Mouse (Mus musculus) cerebellum, adult 9-11 months (tissue): ENCODE results near the gene Atg2a.
A peak's percentile ranks its signal among the peaks of the same experiment; 100 is the strongest.

ENCODE experiments used
- DNase-seq: peaks from one replicate; pipeline ENCODE4 v3.0.0; 2022

Gene Atg2a

GRCm38 (mm10) chr19:6241274-6242107 lies at the start of gene Atg2a:
Gene Atg2a, plus strand, starts transcription at chr19:6241668.
- DNase-seq, result peak; percentile 100

- no peak for DNase-seq
Observed at GRCm38 (mm10) chr19:6204265-6204664, 37.2 kb upstream of the Atg2a start.

GRCm38 (mm10) chr19:6206716-6207115 lies 34.8 kb upstream of the Atg2a start:
- DNase-seq, result no peak

GRCm38 (mm10) chr19:6216046-6216705 lies 25.3 kb upstream of the Atg2a start:
- DNase-seq, result no peak

- no peak for DNase-seq
Observed at GRCm38 (mm10) chr19:6218606-6219005, 22.9 kb upstream of the Atg2a start.

- peak; percentile 7 for DNase-seq
Observed at GRCm38 (mm10) chr19:6226135-6226534, 15.3 kb upstream of the Atg2a start, which contains the start of gene Gpha2. Gene Gpha2, plus strand, starts transcription at chr19:6226380.

- peak; percentile 38 for DNase-seq
Observed at GRCm38 (mm10) chr19:6226763-6227162, 14.7 kb upstream of the Atg2a start.

GRCm38 (mm10) chr19:6227864-6228263 lies 13.6 kb upstream of the Atg2a start:
- peak; percentile 33 for DNase-seq

- peak; percentile 68 for DNase-seq
Observed at GRCm38 (mm10) chr19:6230411-6230810, 11.1 kb upstream of the Atg2a start.

- DNase-seq, result peak; percentile 39
Observed at GRCm38 (mm10) chr19:6231036-6231435, 10.4 kb upstream of the Atg2a start.

GRCm38 (mm10) chr19:6233647-6234046 lies 7.8 kb upstream of the Atg2a start:
- DNase-seq, result no peak

GRCm38 (mm10) chr19:6234337-6235083 lies 7.0 kb upstream of the Atg2a start:
- DNase-seq, result peak; percentile 81

- peak; percentile 96 for DNase-seq
Observed at GRCm38 (mm10) chr19:6235084-6236052, 6.1 kb upstream of the Atg2a start, which contains the start of gene Ppp2r5b. Gene Ppp2r5b, minus strand, starts transcription at chr19:6235872.

- peak; percentile 97 for DNase-seq
Observed at GRCm38 (mm10) chr19:6236053-6236441, 5.4 kb upstream of the Atg2a start.

- peak; percentile 78 for DNase-seq
Observed at GRCm38 (mm10) chr19:6236842-6237241, 4.6 kb upstream of the Atg2a start.

- no peak for DNase-seq
Observed at GRCm38 (mm10) chr19:6238740-6239139, 2.7 kb upstream of the Atg2a start.

- peak; percentile 37 for DNase-seq
Observed at GRCm38 (mm10) chr19:6240136-6240535, 1.3 kb upstream of the Atg2a start.

- DNase-seq, result peak; percentile 49
Observed at GRCm38 (mm10) chr19:6240725-6241124, 743 bp upstream of the Atg2a start.

GRCm38 (mm10) chr19:6242281-6242680 lies 813 bp downstream of the Atg2a start:
- peak; percentile 82 for DNase-seq

- DNase-seq, result no peak
Observed at GRCm38 (mm10) chr19:6243226-6243625, 1.8 kb downstream of the Atg2a start.

GRCm38 (mm10) chr19:6245806-6246205 lies 4.3 kb downstream of the Atg2a start:
- DNase-seq, result no peak
